Mouse (Mus musculus) retina, postnatal 1 day (tissue): Measurements from ENCODE around the gene Aig1.
A peak's percentile ranks its signal among the peaks of the same experiment; 100 is the strongest.
"Not testable (repeated sequence)": the region's sequence is repeated elsewhere in the genome, so short reads cannot be mapped to it uniquely, and the experiment has no call there.

Experiments used
- DNase-seq: peaks from one replicate; pipeline ENCODE4 v3.0.0-alpha.2; 2012

The Aig1 gene

GRCm38 (mm10) chr10:13868371-13869321 is at the start of gene Aig1:
Aig1 (minus strand) TSS chr10:13868980.
- peak; percentile 83 for DNase-seq

GRCm38 (mm10) chr10:13916645-13917342 is 48.0 kb upstream of the Aig1 start:
- peak; percentile 77 for DNase-seq

- DNase-seq: no peak
Observed at GRCm38 (mm10) chr10:13915211-13915610, 46.4 kb upstream of the Aig1 start.

- DNase-seq: no peak
Observed at GRCm38 (mm10) chr10:13913689-13914088, 44.9 kb upstream of the Aig1 start.

GRCm38 (mm10) chr10:13906261-13906741 is 37.5 kb upstream of the Aig1 start:
- no peak for DNase-seq

- DNase-seq: no peak
Observed at GRCm38 (mm10) chr10:13905618-13906017, 36.8 kb upstream of the Aig1 start.

- DNase-seq: not testable (repeated sequence)
Observed at GRCm38 (mm10) chr10:13892762-13893161, 24.0 kb upstream of the Aig1 start.

- DNase-seq: no peak
Observed at GRCm38 (mm10) chr10:13882975-13883875, 14.4 kb upstream of the Aig1 start.

GRCm38 (mm10) chr10:13882490-13882889 is 13.7 kb upstream of the Aig1 start:
- peak; percentile 12 for DNase-seq

GRCm38 (mm10) chr10:13878696-13879095 is 9.9 kb upstream of the Aig1 start:
- DNase-seq: no peak

GRCm38 (mm10) chr10:13875038-13875420 is 6.2 kb upstream of the Aig1 start:
- no peak for DNase-seq

GRCm38 (mm10) chr10:13874301-13875037 is 5.7 kb upstream of the Aig1 start:
- no peak for DNase-seq

GRCm38 (mm10) chr10:13870531-13870930 is 1.8 kb upstream of the Aig1 start:
- DNase-seq: no peak

GRCm38 (mm10) chr10:13869322-13870035 is 699 bp upstream of the Aig1 start:
- DNase-seq: no peak

GRCm38 (mm10) chr10:13866391-13866790 is 2.4 kb downstream of the Aig1 start:
- DNase-seq: no peak

GRCm38 (mm10) chr10:13861115-13861909 is 7.5 kb downstream of the Aig1 start:
- DNase-seq: peak; percentile 57

GRCm38 (mm10) chr10:13856438-13856837 is 12.3 kb downstream of the Aig1 start:
- DNase-seq: no peak

GRCm38 (mm10) chr10:13855969-13856368 is 12.8 kb downstream of the Aig1 start:
- no peak for DNase-seq

- DNase-seq: no peak
Observed at GRCm38 (mm10) chr10:13855111-13855510, 13.7 kb downstream of the Aig1 start.

- peak; percentile 77 for DNase-seq
Observed at GRCm38 (mm10) chr10:13850071-13850470, 18.7 kb downstream of the Aig1 start.
